Mouse (Mus musculus): Measurements from ENCODE around the gene Gm10974. TPM values are rescaled to one million over a fixed set of nuclear protein-coding genes. Genes with fewer than 3 reads are reported as not detected.

Gene Gm10974
- polyA plus RNA-seq (2012; rRNA removed), result not detected in 2 replicates

GRCm38 (mm10) chr7:66365904-66366303, at the start of gene Gm10974:
Gene Gm10974 (plus strand): TSS chr7:66365905.
- no peak for DNase-seq (ENCODE audit: low spot score)

GRCm38 (mm10) chr7:66318147-66318546, 47.6 kb upstream of the Gm10974 start:
- no peak for DNase-seq (ENCODE audit: low spot score)

- DNase-seq (ENCODE audit: low spot score), result no peak
Measured at GRCm38 (mm10) chr7:66320996-66321395, 44.7 kb upstream of the Gm10974 start.

GRCm38 (mm10) chr7:66323252-66324015, 42.3 kb upstream of the Gm10974 start:
- DNase-seq (ENCODE audit: low spot score), result no peak

GRCm38 (mm10) chr7:66325419-66326053, 40.2 kb upstream of the Gm10974 start:
- no peak for DNase-seq (ENCODE audit: low spot score)

- no peak for DNase-seq (ENCODE audit: low spot score)
Measured at GRCm38 (mm10) chr7:66327516-66327915, 38.2 kb upstream of the Gm10974 start.

- no peak for DNase-seq (ENCODE audit: low spot score)
Measured at GRCm38 (mm10) chr7:66330610-66331009, 35.1 kb upstream of the Gm10974 start.

- DNase-seq (ENCODE audit: low spot score), result no peak
Measured at GRCm38 (mm10) chr7:66332340-66332739, 33.4 kb upstream of the Gm10974 start.

- DNase-seq (ENCODE audit: low spot score), result no peak
Measured at GRCm38 (mm10) chr7:66333906-66334500, 31.7 kb upstream of the Gm10974 start.

- no peak for DNase-seq (ENCODE audit: low spot score)
Measured at GRCm38 (mm10) chr7:66336955-66337354, 28.8 kb upstream of the Gm10974 start.

GRCm38 (mm10) chr7:66339625-66340024, 26.1 kb upstream of the Gm10974 start:
- no peak for DNase-seq (ENCODE audit: low spot score)

GRCm38 (mm10) chr7:66340044-66340443, 25.7 kb upstream of the Gm10974 start:
- DNase-seq (ENCODE audit: low spot score), result no peak

- no peak for DNase-seq (ENCODE audit: low spot score)
Measured at GRCm38 (mm10) chr7:66342323-66342722, 23.4 kb upstream of the Gm10974 start.

GRCm38 (mm10) chr7:66342831-66343230, 22.9 kb upstream of the Gm10974 start:
- no peak for DNase-seq (ENCODE audit: low spot score)

GRCm38 (mm10) chr7:66343307-66343706, 22.4 kb upstream of the Gm10974 start:
- DNase-seq (ENCODE audit: low spot score), result no peak

- DNase-seq (ENCODE audit: low spot score), result no peak
Measured at GRCm38 (mm10) chr7:66346959-66347663, 18.6 kb upstream of the Gm10974 start.

- DNase-seq (ENCODE audit: low spot score), result no peak
Measured at GRCm38 (mm10) chr7:66348588-66348987, 17.1 kb upstream of the Gm10974 start.

GRCm38 (mm10) chr7:66349670-66350069, 16.0 kb upstream of the Gm10974 start:
- no peak for DNase-seq (ENCODE audit: low spot score)

GRCm38 (mm10) chr7:66351074-66351473, 14.6 kb upstream of the Gm10974 start:
- no peak for DNase-seq (ENCODE audit: low spot score)

GRCm38 (mm10) chr7:66354911-66355310, 10.8 kb upstream of the Gm10974 start:
- no peak for DNase-seq (ENCODE audit: low spot score)

- no peak for DNase-seq (ENCODE audit: low spot score)
Measured at GRCm38 (mm10) chr7:66355791-66356522, 9.7 kb upstream of the Gm10974 start.

- no peak for DNase-seq (ENCODE audit: low spot score)
Measured at GRCm38 (mm10) chr7:66358461-66358860, 7.2 kb upstream of the Gm10974 start.
